Mouse (Mus musculus) intestine, embryonic 16.5 days (tissue): ENCODE measurements around the gene Pls1. TPM values are rescaled to one million over a fixed set of nuclear protein-coding genes. Genes with fewer than 3 reads are reported as not detected.

Experiments
- polyA plus RNA-seq: library from polyadenylated mRNA; unstranded; fragments of >200 nt; fragmentation: Nextera tagmentation; extraction: Ambion mirVana; gene quantifications from 2 replicates; pipeline ENCODE4 v1.2.1, GENCODE M21; 2015

The Pls1 gene
- polyA plus RNA-seq, 1 experiment from 2014 or later: 143 TPM

Other genes starting within 250 kb of the Pls1 start
- 0.40 and 0.89 TPM in 2 replicates for gene Pcolce2, start 207.7 kb downstream of the Pls1 start, polyA plus RNA-seq
- 0.75 and 2.0 TPM in 2 replicates for gene Trpc1, start 94.9 kb downstream of the Pls1 start, polyA plus RNA-seq
- gene Atr, start 12.3 kb upstream of the Pls1 start, polyA plus RNA-seq: 7.8 TPM in 2 replicates
- 10.1 and 11.3 TPM in 2 replicates for gene Xrn1, start 109.4 kb upstream of the Pls1 start, polyA plus RNA-seq